Mouse (Mus musculus): ENCODE data around the gene Slc23a2.

The Slc23a2 gene

GRCm38 (mm10) chr2:132044320-132045274 is 100.3 kb downstream of the Slc23a2 start:
- peak in 1 of 2 experiments; percentile 12 for DNase-seq

GRCm38 (mm10) chr2:132043101-132043621 is 101.7 kb downstream of the Slc23a2 start:
- DNase-seq = peak; percentile 74 to 91

- DNase-seq = peak in 1 of 2 experiments; percentile 24
Observed at GRCm38 (mm10) chr2:132039894-132040293, 105.0 kb downstream of the Slc23a2 start.

- peak in 1 of 2 experiments; percentile 6 for DNase-seq
Observed at GRCm38 (mm10) chr2:132036326-132036725, 108.6 kb downstream of the Slc23a2 start.

- peak in 1 of 2 experiments; percentile 25 for DNase-seq
Observed at GRCm38 (mm10) chr2:132035470-132035835, 109.5 kb downstream of the Slc23a2 start.

- DNase-seq = peak in 1 of 2 experiments; percentile 15
Observed at GRCm38 (mm10) chr2:132034590-132035469, 110.1 kb downstream of the Slc23a2 start.

DNA sequence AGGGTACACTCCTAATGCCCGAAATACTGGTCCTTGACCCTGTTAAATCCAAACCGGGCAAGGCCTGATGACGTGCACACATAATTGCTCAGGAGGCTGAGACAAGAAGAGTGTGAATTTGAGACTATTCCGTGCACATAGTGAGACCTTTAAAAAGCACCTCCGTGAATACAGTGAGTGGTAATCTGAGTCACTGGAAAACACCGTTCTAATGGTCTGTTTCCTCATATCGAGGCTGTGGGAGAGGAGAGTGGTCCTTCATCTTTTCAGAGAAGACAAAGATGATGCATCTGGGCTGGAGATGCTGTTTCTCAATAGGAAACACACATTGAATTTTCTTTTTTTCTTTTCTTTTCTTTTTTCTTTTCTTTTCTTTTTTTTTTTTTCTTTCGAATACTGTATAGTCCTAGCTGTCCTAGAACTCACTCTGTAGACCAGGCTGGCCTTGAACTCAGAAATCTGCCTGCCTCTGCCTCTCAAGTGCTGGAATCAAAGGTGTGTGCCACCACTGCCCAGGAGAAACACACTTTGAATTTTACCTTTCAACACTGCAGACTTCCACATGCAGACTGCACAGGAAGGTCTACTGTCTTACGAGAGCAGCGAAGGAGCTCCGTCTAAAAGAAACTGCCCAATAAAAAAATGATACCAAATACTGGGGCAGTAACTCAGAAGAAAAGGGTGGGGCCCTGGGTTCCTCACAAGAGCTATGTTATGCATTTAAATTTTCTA is 113.4 kb downstream of the Slc23a2 start:
- peak in 1 of 2 experiments; percentile 8 for DNase-seq

GRCm38 (mm10) chr2:132030418-132031363 is 114.2 kb downstream of the Slc23a2 start:
- peak in 1 of 2 experiments; percentile 72 for DNase-seq

DNA sequence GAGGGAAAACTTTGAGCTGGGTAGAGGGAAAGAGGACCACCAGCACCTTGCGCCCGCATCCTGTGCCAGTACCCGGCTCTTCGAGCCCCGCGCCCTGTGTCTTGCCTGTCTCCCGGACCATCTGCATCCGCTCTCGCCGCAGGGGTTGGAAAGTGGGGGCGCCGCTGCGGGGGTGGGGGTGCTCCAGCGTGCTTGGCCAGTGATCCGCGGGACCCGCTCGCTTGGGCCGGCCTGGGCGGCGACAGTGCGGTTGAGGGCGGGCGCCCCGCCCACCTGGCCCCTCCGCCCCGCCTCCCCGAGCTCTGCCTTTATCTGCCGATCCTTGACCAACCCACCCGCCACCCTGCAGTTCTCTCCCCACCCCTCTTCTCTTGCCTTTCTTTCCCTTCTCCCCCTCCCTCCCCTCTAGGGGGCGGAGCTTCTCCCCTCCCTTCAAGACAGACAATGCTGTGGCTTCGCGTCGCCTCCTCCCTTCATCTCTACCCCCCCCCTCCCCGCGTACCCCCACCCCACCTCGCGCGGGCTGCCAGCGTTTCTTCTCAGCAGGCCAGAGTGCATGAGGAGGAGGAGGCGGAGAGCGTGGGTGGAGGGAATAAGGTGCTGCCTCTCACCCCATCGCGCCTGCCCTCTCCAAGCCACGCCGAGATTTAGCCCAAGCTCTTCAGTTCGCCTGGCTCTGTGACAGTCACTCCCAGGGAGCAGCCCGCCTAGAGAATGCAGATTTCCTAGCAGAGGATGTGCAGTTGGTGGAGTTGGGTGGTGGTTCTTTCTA is 115.1 kb downstream of the Slc23a2 start, which contains the start of gene Rassf2:
Gene Rassf2 (minus strand): TSS at position 613 of the 772 bp plus-strand sequence.
- DNase-seq = peak; percentile 87 to 91

DNA sequence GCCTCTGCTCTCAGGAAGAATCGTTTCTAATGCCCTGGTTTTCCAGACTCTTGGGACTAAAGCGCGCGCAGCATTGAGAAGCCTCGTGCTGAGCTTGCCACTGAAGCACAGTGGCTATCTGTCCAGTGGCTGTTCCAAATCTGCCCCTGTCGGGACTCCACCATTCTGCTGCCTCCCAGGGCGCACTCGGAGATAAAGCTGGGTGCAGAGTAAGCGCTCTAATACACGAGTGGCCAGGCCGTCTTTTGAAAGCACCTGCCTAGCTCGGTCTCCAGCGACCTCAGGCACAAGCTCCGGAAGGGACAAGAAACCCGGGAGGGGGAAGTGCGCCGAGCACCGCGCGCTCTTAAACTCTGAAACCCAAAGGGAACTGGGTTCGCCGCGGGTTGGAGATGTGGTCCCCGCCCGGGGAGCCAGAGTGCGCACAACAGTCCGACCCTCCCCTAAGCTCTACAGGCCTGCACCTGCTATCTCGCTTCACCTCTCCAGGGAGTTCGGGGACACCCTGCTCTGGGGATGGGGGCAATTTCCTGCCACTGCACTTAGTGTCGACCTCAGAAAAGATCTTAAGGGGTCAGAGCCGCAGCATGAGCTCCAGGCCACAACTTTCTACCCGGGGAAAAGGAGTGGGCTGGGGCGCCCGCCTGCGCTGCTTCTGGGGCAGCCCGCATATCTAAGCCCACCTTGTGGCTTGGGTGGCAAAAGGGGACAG is 115.9 kb downstream of the Slc23a2 start:
- peak; percentile 71 to 73 for DNase-seq

GRCm38 (mm10) chr2:132028107-132028506 is 116.8 kb downstream of the Slc23a2 start:
- peak in 1 of 2 experiments; percentile 7 for DNase-seq

GRCm38 (mm10) chr2:132027366-132027765 is 117.5 kb downstream of the Slc23a2 start:
- peak; percentile 44 to 46 for DNase-seq

- peak in 1 of 2 experiments; percentile 8 for DNase-seq
Observed at GRCm38 (mm10) chr2:132024028-132024427, 120.9 kb downstream of the Slc23a2 start.

GRCm38 (mm10) chr2:132022621-132023020 is 122.3 kb downstream of the Slc23a2 start:
- DNase-seq = peak; percentile 56 to 60

DNA sequence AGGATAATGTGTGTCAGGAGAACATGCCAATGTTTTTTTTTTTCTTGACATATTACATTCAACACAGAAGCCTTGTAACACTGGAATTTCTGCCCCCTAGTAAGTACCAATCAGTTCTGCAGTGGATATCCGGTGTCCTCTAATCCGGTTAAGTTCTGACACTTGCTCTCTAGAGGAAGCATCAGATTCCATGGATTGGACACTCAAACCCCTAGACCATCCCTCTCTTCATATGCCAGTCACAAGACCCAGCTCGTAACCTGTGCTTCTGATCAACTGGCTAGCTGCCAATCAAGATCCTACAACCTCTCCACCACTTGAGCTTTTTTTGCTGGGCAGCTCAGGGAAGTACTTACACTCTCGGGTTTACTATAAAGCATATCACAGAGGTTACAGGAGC is 123.3 kb downstream of the Slc23a2 start:
- peak in 1 of 2 experiments; percentile 20 for DNase-seq

DNA sequence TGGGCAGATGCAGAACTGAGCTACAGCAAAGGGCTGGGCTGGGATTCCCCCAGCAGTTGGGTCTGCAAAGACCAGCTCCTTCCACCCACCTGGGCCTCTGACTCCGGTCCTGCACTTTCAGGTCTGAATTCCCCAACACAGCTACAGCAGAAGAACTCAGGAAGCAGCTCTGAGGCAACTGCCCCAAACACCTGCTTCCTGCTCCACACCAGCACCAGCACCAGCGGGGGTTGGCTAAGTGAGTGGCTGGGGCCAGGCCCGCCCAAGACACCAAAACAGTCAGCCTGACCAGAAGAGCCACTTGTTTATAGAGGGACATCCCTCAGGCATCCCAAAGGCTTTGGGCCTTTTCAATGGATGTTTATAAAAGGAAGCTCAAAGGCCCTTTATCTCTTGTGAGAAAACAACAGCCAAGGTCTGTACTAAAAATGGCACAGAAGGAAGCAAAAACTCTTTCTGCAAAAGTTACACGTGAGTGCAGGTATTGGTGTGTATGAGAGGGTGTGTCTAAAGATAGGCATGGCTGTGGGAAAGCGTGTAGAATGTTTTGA is 123.8 kb downstream of the Slc23a2 start:
- peak; percentile 71 to 88 for DNase-seq

- peak in 1 of 2 experiments; percentile 17 for DNase-seq
Observed at GRCm38 (mm10) chr2:132020420-132020819, 124.5 kb downstream of the Slc23a2 start.

DNA sequence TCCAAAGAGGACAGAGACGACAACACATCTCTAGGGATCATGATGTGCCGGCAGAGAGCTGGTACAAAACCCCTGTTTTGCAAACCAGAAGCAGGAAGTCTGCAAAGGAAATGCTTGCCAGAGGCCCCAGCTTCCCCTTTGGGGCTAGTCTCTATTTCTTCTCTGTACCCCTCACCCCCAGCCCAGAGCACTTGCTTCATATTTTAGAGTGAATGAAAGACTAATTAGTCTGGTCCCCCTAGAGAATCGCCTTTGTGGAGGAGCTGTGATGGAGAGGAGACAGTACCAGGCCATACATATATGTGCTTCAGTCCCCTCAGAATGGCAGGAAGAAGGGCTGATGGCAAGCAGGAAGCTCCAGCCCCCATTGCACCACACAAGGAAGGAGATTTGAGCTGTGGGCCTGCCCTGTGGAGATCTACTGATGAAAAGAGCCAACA is 125.5 kb downstream of the Slc23a2 start:
- peak; percentile 48 to 63 for DNase-seq

DNA sequence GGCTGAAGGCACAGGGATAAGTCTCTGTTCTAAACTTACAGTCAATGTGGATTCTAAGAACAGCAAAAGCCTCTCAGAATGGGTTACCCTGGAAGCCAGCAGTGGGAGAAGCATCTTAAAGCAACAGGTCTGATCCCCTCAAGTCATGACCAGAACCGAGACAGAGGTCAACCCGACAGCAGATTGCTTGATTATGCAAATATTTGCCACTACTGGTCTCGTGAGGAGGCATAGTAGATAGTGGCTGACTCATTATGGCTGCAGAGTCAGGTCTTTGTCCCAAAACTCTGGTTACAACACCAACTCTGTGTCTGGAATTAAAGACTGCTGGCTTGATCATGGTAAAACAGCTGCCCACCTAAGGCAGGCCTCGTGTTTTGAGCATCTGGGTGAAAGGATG is 126.8 kb downstream of the Slc23a2 start:
- DNase-seq = peak in 1 of 2 experiments; percentile 7
